Mouse (Mus musculus) adrenal gland, postnatal 14 days (tissue): Measurements from ENCODE around the gene Adamts14. TPM values are rescaled to one million over a fixed set of nuclear protein-coding genes. Genes with fewer than 3 reads are reported as not detected.

Experiments used
- total RNA-seq: library from RNA; stranded (reverse); gene quantifications from 2 replicates; pipeline ENCODE4 v1.2.3, GENCODE M21; 2021

Gene Adamts14
- total RNA-seq, 1 experiment from 2014 or later: 3.0 TPM

Other genes with a start within 250 kb of the Adamts14 start
- 21.0 and 68.0 TPM in 2 replicates for gene Pcbd1, start 184.1 kb downstream of the Adamts14 start, total RNA-seq
- gene Sgpl1, start 125.7 kb downstream of the Adamts14 start, total RNA-seq: 69.3 and 80.6 TPM in 2 replicates
- gene Tbata, start 101.5 kb downstream of the Adamts14 start, total RNA-seq: not detected in 2 replicates
- 0.22 and 0.26 TPM in 2 replicates for gene Prf1, start 24.4 kb upstream of the Adamts14 start, total RNA-seq
- 41.8 and 44.5 TPM in 2 replicates for gene Pald1, start 110.1 kb upstream of the Adamts14 start, total RNA-seq
- not detected in 2 replicates for gene Nodal, start 144.5 kb upstream of the Adamts14 start, total RNA-seq
- gene Eif4ebp2, start 179.2 kb upstream of the Adamts14 start, total RNA-seq: 109 and 114 TPM in 2 replicates
- gene Lrrc20, start 202.4 kb upstream of the Adamts14 start, total RNA-seq: 11.7 and 15.5 TPM in 2 replicates